Mouse (Mus musculus) embryonic facial prominence, embryonic 13.5 days (tissue): ENCODE measurements around the gene Odf4. TPM values are rescaled to one million over a fixed set of nuclear protein-coding genes. Genes with fewer than 3 reads are reported as not detected.

Experiments
- ATAC-seq: fragments of 200-750 bp; cut with Nextera tagmentation; 2 replicates; pipeline ENCODE4 v1.8.0; 2017; ENCODE audit warnings: low read depth; ENCODE audit not compliant: insufficient number of reproducible peaks, insufficient read depth, low FRiP score, low TSS enrichment
- H3K27ac ChIP-seq: fragments of 300-500 bp; sonication (generic); 2 replicates; pipeline ENCODE4 v1.5.1; 2015; ENCODE audit warnings: moderate library complexity, mild to moderate bottlenecking, inconsistent platforms
- H3K27me3 ChIP-seq: fragments of 300-500 bp; sonication (generic); 2 replicates; pipeline ENCODE4 v1.6.1; 2015; ENCODE audit warnings: mild to moderate bottlenecking, inconsistent platforms
- H3K36me3 ChIP-seq: fragments of 300-500 bp; sonication (generic); 2 replicates; pipeline ENCODE4 v1.6.1; 2015; ENCODE audit warnings: mild to moderate bottlenecking, inconsistent platforms
- H3K4me1 ChIP-seq: fragments of 300-500 bp; sonication (generic); 2 replicates; pipeline ENCODE4 v1.6.1; 2015; ENCODE audit warnings: inconsistent platforms
- H3K4me2 ChIP-seq: fragments of 300-500 bp; sonication (generic); 2 replicates; pipeline ENCODE4 v1.6.1; 2015; ENCODE audit warnings: moderate library complexity, mild to moderate bottlenecking, inconsistent platforms
- H3K4me3 ChIP-seq: fragments of 300-500 bp; sonication (generic); 2 replicates; pipeline ENCODE4 v1.5.1; 2015; ENCODE audit warnings: mild to moderate bottlenecking, inconsistent platforms
- H3K9ac ChIP-seq: fragments of 300-500 bp; sonication (generic); 2 replicates; pipeline ENCODE4 v1.6.1; 2015; ENCODE audit warnings: mild to moderate bottlenecking, inconsistent platforms
- H3K9me3 ChIP-seq: fragments of 300-500 bp; sonication (generic); 2 replicates; pipeline ENCODE4 v1.6.1; 2016; ENCODE audit warnings: inconsistent platforms
- WGBS: fragments of 180-500 bp; shearing (Covaris S2); methylation state at CpG from one replicate; pipeline ENCODE4 v1.1.7; 2015; ENCODE audit warnings: mixed read lengths; 5-methylcytosine and 5-hydroxymethylcytosine counted together
- polyA plus RNA-seq: library from polyadenylated mRNA; unstranded; fragments of >200 nt; fragmentation: Nextera tagmentation; extraction: Ambion mirVana; gene quantifications from 2 replicates; pipeline ENCODE4 v1.2.1, GENCODE M21; 2015

The Odf4 gene
- polyA plus RNA-seq, 1 experiment from 2014 or later: not detected

DNA sequence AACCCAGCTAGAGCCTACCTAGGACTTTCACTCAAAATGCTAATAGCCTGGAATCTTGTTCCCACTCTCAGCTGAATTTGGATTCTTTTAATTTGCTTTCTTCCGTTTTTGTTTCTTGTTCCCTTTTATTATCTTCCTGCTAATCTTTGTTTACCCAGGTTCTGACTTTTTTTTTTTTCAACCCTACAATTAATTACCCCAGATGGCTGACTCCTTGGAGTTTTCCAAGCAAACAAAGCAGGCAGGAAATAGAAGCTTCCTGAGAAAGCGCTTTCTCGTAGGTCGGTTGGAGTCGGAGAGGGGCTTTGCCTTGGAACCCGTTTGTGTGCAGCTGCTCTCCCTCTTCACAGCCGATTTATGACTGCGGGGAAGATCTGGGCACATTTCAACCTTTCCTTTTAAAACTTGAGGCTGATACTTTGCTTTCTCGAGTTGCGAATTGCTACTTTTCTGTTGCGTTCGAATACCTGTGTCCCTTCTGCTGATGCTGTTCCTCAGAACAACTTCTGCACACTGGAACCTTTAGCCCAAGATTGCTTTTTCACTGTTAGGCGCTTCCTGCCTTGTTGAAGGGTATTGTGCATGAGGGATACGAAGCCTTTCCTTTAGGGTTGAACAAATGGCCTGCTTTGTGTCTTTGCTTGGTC, 15.2 kb downstream of the Odf4 start:
- Histone ChIP-seq H3K4me1 (peaks cover 13% of the 10 kb centered on the region; the same call in 1 of the 2 replicates), H3K9me3 (no peaks in the 10 kb centered on the region), H3K4me2 (0 out of 2 replicates have a peak overlapping the region, but pooled peaks have one; percentile 2), H3K27ac (peak overlapping the region; percentile 68), H3K36me3 (peaks cover 7% of the 10 kb centered on the region; the same call in 1 of the 2 replicates), H3K27me3 (no peaks in the 10 kb centered on the region), H3K9ac (0 out of 2 replicates have a peak overlapping the region, but pooled peaks have one; percentile 12), H3K4me3 (no peak overlapping the region)
- ATAC-seq: no peak
- 51% methylated on average over 14 of the region's 14 CpGs for WGBS

DNA sequence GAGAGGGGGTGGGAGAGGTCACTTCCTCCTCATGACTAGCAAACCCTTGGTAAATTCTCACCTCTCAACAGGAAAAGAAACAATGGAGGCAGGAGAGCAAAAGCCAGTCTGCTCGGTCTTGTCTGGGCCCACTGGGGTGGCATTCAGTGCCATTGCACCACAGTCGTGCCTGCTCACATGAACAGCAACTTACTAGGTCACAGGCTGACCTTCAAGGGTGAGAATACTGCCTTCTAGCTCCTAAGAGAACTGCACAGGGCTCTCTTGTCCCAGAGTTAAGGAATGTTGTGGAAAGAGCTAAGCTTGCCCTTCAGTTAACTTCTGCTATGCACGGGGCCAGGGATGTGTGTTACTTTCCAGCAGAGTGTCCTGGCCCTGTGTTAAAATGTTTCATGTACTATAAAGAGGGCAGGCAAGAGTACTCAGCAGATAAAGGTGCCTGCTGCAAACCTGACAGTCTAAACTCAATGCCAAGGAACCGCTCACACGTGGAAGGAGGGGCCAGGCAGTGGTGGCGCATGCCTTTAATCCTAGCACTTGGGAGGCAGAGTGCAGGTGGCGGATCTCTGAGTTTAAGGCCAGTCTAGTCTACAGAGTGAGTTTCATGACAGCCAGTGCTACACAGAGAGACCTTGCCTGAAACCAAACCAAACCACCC, 17.9 kb downstream of the Odf4 start:
- peaks cover 34% of the 10 kb centered on the region for H3K36me3 ChIP-seq
- no peak overlapping the region for H3K4me2 ChIP-seq
- 48% methylated on average over 7 of the region's 7 CpGs for WGBS
- H3K4me3 ChIP-seq: no peak overlapping the region
- H3K27me3 ChIP-seq: no peaks in the 10 kb centered on the region
- H3K9me3 ChIP-seq: no peaks in the 10 kb centered on the region
- no peak overlapping the region for H3K27ac ChIP-seq
- ATAC-seq: no peak
- H3K9ac ChIP-seq: no peak overlapping the region
- H3K4me1 ChIP-seq: peaks cover 13% of the 10 kb centered on the region; the same call in 1 of the 2 replicates

DNA sequence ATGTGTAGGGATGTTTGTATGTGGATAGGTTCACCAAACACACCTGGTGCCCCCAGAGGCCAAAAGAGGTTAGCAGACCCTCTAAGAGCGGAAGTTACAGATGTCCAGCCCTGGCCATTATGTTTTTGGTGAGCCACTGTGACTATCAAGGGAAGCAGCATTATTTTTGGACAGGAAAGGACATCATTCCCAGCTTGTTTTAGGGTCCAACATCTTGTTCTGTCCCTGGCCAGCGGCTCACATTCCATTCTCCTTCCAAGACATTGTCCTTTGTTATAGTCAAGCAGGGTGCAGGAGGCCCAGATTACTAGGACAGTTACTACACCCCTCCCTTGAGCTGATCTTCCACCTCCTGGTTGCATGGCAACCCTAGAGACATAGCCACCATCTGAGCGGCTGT, 19.6 kb downstream of the Odf4 start:
- peaks cover 14% of the 10 kb centered on the region for H3K4me1 ChIP-seq
- WGBS: 86% methylated on average over 3 of the region's 3 CpGs
- ATAC-seq: no peak

DNA sequence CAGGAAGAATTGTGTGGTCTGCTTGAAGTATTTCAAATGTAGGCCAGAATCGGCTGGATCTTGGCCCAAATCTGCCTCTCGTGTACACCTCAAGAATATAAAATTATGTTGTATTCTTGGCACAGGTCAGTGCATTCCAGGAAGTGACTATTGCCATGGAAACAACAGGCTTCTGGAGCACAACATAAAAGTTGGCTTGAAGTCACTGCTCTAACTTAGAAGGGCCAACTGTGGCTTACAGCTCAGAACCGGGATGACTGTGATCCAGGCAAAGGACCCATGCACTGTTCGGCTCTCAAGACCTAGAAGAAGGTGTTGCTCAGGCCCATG, 20.5 kb downstream of the Odf4 start:
- Histone ChIP-seq H3K4me2 (no peak overlapping the region), H3K36me3 (peaks cover 47% of the 10 kb centered on the region), H3K27ac (no peak overlapping the region), H3K9me3 (no peaks in the 10 kb centered on the region), H3K4me1 (peaks cover 6% of the 10 kb centered on the region), H3K4me3 (no peak overlapping the region), H3K9ac (no peak overlapping the region), H3K27me3 (no peaks in the 10 kb centered on the region)
- ATAC-seq: no peak
- WGBS: 67% methylated on average over 4 of the region's 4 CpGs

More for the DNA sequence above, 19.6 kb downstream of the Odf4 start:
- no peaks in the 10 kb centered on the region for H3K27me3 ChIP-seq
- H3K9me3 ChIP-seq: no peaks in the 10 kb centered on the region
- H3K27ac ChIP-seq: no peak overlapping the region
- peaks cover 47% of the 10 kb centered on the region for H3K36me3 ChIP-seq
- H3K9ac ChIP-seq: no peak overlapping the region
- no peak overlapping the region for H3K4me3 ChIP-seq
- no peak overlapping the region for H3K4me2 ChIP-seq

DNA sequence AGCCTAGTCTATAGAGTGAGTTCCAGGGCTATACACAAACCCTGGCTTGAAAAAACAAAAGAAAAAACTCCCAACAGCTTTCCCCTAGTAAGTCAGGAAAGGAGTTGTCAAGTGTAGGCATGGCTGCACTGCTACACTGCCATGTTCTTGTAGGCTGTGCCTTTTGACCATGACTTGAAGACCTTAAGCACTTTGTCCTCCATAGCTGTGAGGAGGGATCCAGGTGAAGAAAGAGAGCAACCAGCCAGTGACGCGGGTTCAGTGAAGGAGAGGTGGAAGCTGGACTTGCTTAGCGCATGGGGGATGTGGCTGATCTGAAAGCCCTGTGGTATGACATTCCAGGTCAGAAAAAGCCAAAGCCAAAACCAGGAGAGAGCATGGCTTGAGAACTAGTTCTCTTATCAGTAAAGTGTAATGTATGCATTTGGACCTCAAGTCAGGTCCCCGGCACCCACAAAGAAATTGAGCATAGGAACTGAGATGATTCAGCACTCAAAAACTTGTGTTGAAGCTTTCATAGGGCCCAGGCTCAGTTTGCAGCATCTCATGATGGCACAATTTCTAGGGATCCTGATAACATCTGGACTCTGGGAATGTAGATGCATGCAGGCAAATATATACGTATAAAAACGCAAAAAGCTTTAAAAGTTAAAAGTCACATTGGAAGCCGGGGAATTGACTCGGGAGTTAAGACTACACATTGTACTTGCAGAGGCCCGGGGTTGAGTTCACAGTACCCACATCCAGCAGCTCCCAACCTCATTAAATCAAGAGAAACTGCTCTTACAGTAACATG, 21.0 kb downstream of the Odf4 start:
- ATAC-seq: no peak
- H3K9ac ChIP-seq: no peak overlapping the region
- no peak overlapping the region for H3K4me3 ChIP-seq
- no peak overlapping the region for H3K4me2 ChIP-seq
- H3K4me1 ChIP-seq: peaks cover 9% of the 10 kb centered on the region
- H3K27me3 ChIP-seq: no peaks in the 10 kb centered on the region
- no peak overlapping the region for H3K27ac ChIP-seq
- H3K9me3 ChIP-seq: no peaks in the 10 kb centered on the region
- H3K36me3 ChIP-seq: peaks cover 47% of the 10 kb centered on the region
- WGBS: 90% methylated on average over 9 of the region's 9 CpGs

DNA sequence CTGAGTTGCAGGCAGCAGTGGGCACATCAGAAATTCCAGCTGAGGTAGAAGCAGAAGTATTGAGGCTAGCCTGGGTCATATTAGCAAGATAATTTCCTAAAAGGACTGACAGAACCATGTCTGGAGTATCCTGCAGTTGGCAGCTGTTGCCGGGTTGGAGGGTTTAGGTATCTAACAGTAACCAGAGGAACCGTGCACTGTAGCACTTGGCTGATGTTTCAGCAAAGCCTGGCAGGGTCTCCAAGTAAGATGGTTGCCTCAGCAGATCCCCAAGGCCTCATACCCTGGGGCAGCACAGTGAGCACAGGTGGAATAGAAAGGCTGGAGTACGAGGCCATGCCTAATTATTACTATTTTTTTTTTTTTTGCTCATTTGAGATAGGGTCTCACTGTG, 21.7 kb downstream of the Odf4 start:
- Histone ChIP-seq H3K9ac (no peak overlapping the region), H3K4me3 (no peak overlapping the region), H3K36me3 (peaks cover 47% of the 10 kb centered on the region), H3K27ac (0 out of 2 replicates have a peak overlapping the region, but pooled peaks have one; percentile 16), H3K27me3 (peaks cover under 1% of the 10 kb centered on the region; the same call in 1 of the 2 replicates), H3K4me2 (no peak overlapping the region), H3K4me1 (peaks cover 11% of the 10 kb centered on the region), H3K9me3 (no peaks in the 10 kb centered on the region)
- 76% methylated on average over 3 of the region's 3 CpGs for WGBS
- no peak for ATAC-seq

DNA sequence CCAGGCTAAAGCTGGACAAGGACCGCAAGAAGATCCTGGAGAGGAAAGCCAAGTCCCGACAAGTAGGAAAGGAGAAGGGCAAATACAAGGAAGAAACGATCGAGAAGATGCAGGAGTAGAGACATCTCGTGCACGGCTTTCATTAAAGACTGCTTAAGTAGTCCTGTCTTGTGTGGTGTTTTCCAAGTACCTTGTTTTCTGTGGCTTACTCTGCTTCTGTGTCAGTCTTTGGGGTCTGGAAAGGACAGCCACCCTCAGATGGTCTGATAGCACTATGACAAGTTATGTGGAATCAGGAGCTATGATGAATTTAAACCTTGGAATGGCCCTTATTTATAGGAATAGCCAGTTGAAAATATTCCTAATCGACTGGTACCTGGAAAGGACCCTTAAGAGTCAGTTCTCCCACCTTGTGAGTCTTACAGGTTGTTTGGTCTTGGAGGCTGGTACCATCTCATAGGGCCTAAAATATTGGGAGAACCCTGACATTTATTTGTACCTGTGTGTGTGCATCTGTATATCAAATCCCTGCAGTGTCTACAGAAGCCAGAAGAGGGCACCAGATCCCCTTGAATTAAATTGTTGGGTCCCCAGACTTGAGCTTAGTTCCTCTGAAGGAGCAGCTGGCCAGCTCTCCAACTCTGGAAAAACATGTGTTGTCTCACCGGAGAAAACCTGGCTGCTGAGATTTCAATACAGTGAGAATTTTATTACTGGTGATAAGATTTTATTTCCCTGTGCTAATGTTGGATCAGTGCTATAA, 22.3 kb downstream of the Odf4 start:
- H3K9ac ChIP-seq: no peak overlapping the region
- H3K4me2 ChIP-seq: no peak overlapping the region
- WGBS: 87% methylated on average over 8 of the region's 8 CpGs
- 0 out of 2 replicates have a peak overlapping the region, but pooled peaks have one; percentile 16 for H3K27ac ChIP-seq
- no peaks in the 10 kb centered on the region for H3K9me3 ChIP-seq
- H3K27me3 ChIP-seq: peaks cover 4% of the 10 kb centered on the region; the same call in 1 of the 2 replicates
- ATAC-seq: no peak
- peaks cover 47% of the 10 kb centered on the region for H3K36me3 ChIP-seq
- no peak overlapping the region for H3K4me3 ChIP-seq
- H3K4me1 ChIP-seq: peaks cover 11% of the 10 kb centered on the region

DNA sequence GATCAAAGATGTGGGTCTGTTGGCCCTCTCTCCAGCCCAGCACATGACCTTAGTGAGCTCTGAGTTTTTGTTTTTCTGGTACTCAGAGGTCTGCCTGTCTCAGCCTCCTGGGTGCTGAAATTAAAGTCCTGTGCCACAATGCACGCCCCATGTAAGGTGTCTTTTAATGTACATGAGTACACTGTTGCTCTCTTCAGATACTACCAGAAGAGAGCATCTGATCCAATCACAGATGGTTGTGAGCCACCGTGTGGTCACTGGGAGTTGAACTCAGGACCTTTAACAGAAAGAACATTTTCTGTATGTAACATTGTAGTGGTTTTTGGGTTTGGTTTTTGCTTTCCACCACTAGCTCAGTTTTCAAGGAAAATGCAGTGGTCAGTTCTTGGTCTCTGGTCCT, 23.1 kb downstream of the Odf4 start:
- 88% methylated on average over 2 of the region's 2 CpGs for WGBS
- no peak for ATAC-seq
- Histone ChIP-seq H3K9me3 (no peaks in the 10 kb centered on the region), H3K27me3 (peaks cover 7% of the 10 kb centered on the region), H3K27ac (no peak overlapping the region), H3K4me1 (peaks cover 11% of the 10 kb centered on the region), H3K4me2 (no peak overlapping the region), H3K4me3 (no peak overlapping the region), H3K36me3 (peaks cover 47% of the 10 kb centered on the region), H3K9ac (no peak overlapping the region)

DNA sequence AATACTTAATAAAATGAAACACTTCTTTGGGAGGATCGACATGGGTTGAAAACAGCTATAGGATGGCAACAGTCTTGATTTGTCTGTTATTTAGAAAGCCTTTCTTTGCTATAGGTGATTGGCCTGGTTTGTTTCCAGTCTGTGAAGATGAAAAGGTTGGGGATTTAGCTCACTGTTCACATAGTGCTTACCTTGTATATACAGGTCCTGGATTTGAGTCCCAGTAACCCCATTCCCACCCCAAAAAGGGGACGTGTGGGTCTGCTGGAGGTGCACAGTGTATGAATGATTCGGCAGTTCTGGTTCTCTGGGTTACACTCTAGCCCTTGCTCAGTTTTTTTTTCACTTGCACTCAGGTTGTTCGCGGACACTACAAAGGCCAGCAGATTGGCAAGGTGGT, 24.1 kb downstream of the Odf4 start:
- ATAC-seq: no peak
- peak overlapping the region; percentile 94; the same call in 1 of the 2 replicates for H3K27ac ChIP-seq
- peaks cover 47% of the 10 kb centered on the region for H3K36me3 ChIP-seq
- no peaks in the 10 kb centered on the region for H3K9me3 ChIP-seq
- H3K9ac ChIP-seq: peak overlapping the region; percentile 100
- WGBS: 84% methylated on average over 5 of the region's 5 CpGs
- peak overlapping the region; percentile 74 for H3K4me2 ChIP-seq
- peak overlapping the region; percentile 97 for H3K4me3 ChIP-seq
- peaks cover 7% of the 10 kb centered on the region for H3K27me3 ChIP-seq
- peaks cover 11% of the 10 kb centered on the region for H3K4me1 ChIP-seq

DNA sequence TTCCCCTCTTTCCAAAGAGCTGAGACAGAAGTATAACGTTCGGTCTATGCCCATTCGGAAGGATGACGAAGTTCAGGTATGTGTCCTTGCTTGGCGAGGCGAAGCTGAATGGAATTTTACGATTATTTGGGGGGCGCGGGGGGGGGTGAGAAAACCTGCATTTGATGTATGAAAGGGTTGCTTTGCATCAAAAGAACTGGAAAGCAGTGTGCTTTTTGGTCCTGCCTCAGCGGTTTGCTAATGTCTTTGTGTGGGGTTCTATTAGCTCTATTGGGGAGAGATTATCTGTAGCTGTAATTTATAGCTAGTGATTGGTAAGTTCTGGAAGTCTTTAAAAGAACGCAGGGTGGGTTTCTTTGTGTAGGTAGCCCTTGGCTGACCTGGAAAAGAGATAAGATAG, 24.5 kb downstream of the Odf4 start:
- Histone ChIP-seq H3K9me3 (no peaks in the 10 kb centered on the region), H3K9ac (peak overlapping the region; percentile 100), H3K4me3 (peak overlapping the region; percentile 97), H3K36me3 (peaks cover 45% of the 10 kb centered on the region), H3K4me1 (peaks cover 11% of the 10 kb centered on the region), H3K27me3 (peaks cover 7% of the 10 kb centered on the region), H3K4me2 (peak overlapping the region; percentile 74), H3K27ac (peak overlapping the region; percentile 94)
- no peak for ATAC-seq
- WGBS: 5% methylated on average over 11 of the region's 11 CpGs

DNA sequence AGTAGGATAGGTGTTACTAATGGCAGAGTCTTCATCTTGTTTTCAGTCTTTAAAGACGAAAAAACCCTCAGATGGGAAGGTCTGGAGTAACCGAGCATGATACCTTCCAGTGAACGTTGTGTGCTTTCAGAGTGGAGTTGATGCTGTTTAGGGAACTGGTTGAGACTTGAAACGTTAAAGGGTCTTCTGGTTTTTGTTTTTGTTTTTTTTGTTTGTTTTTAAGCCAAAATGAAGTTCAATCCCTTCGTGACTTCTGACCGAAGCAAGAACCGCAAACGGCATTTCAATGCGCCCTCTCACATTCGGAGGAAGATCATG, 24.9 kb downstream of the Odf4 start:
- no peak for ATAC-seq
- H3K36me3 ChIP-seq: peaks cover 42% of the 10 kb centered on the region
- peak overlapping the region; percentile 94 for H3K27ac ChIP-seq
- peak overlapping the region; percentile 100 for H3K9ac ChIP-seq
- WGBS: under 1% methylated on average over 10 of the region's 10 CpGs
- H3K4me2 ChIP-seq: peak overlapping the region; percentile 74
- peak overlapping the region; percentile 97 for H3K4me3 ChIP-seq
- H3K27me3 ChIP-seq: peaks cover 7% of the 10 kb centered on the region
- peaks cover 11% of the 10 kb centered on the region for H3K4me1 ChIP-seq
- no peaks in the 10 kb centered on the region for H3K9me3 ChIP-seq
